Mouse (Mus musculus) embryonic facial prominence, embryonic 12.5 days (tissue): Measurements from ENCODE around the gene Uhmk1. TPM values are rescaled to one million over a fixed set of nuclear protein-coding genes. Genes with fewer than 3 reads are reported as not detected.

Experiments used
- ATAC-seq: fragments of 200-750 bp; cut with Nextera tagmentation; 2 replicates; pipeline ENCODE4 v1.8.0; 2017; ENCODE audit not compliant: insufficient number of reproducible peaks, insufficient read depth, low FRiP score, low TSS enrichment
- H3K27ac ChIP-seq: fragments of 300-500 bp; sonication (generic); 2 replicates; pipeline ENCODE4 v1.5.1; 2016; ENCODE audit warnings: mild to moderate bottlenecking
- H3K27me3 ChIP-seq: fragments of 300-500 bp; sonication (generic); 2 replicates; pipeline ENCODE4 v1.6.1; 2016; ENCODE audit warnings: mild to moderate bottlenecking, moderate library complexity
- H3K36me3 ChIP-seq: fragments of 300-500 bp; sonication (generic); 2 replicates; pipeline ENCODE4 v1.6.1; 2016; ENCODE audit warnings: mild to moderate bottlenecking
- H3K4me1 ChIP-seq: fragments of 300-500 bp; sonication (generic); 2 replicates; pipeline ENCODE4 v1.6.1; 2016
- H3K4me2 ChIP-seq: fragments of 300-500 bp; sonication (generic); replicated peaks from 2 replicates; pipeline ENCODE4 v1.6.1; 2016; ENCODE audit warnings: mild to moderate bottlenecking, moderate library complexity
- H3K4me3 ChIP-seq: fragments of 300-500 bp; sonication (generic); 2 replicates; pipeline ENCODE4 v1.5.1; 2016; ENCODE audit warnings: mild to moderate bottlenecking
- H3K9ac ChIP-seq: fragments of 300-500 bp; sonication (generic); 2 replicates; pipeline ENCODE4 v1.6.1; 2016; ENCODE audit warnings: mild to moderate bottlenecking, moderate library complexity
- H3K9me3 ChIP-seq: fragments of 300-500 bp; sonication (generic); 2 replicates; pipeline ENCODE4 v1.6.1; 2016; ENCODE audit warnings: mild to moderate bottlenecking, moderate library complexity
- WGBS: fragments of 180-500 bp; shearing (Covaris S2); methylation state at CpG from one replicate; pipeline ENCODE4 v1.1.7; 2016; 5-methylcytosine and 5-hydroxymethylcytosine counted together
- polyA plus RNA-seq: library from polyadenylated mRNA; unstranded; fragments of >200 nt; fragmentation: Nextera tagmentation; extraction: Ambion mirVana; gene quantifications from 2 replicates; pipeline ENCODE4 v1.2.1, GENCODE M21; 2016

Gene Uhmk1
- polyA plus RNA-seq, 1 experiment from 2014 or later = 9.7 TPM

DNA sequence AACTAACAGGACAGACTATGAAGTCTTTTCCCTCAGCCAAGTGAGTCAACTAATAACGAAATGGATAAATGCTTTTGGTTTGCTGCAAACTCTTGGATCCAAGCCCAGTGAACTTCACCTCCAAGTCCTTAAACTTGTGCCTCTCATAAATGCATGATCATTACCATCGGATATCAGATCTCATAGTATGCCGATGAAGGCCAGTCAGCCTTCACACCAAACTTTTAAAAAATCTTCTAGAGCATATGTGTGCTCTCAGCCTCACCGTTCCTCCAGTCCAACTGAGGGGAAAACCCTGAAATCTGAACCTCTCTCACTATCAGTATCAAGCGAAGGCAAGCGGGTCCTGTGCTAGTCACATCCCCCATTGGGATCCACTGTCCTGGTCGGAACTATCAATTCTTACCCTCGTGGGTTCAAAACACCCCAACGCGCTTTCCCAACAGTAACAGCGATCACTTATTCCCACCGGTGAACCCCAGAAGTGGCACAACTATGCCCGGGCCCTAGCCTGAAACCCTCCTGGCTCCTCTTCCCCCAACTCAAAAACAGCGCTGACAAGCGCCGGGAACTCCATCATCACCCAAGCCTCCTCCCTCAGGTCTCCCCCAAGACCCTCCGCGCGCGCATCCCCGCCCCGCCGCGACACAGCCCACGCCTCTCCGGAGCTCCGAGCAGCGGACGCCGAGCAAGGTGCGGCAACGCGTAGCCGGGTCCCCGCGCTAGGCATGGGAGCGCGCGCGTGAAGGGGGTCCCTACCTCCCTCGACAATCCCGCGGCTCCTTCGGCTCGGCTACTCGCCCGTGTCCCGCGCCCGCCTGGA lies 41.0 kb downstream of the Uhmk1 start:
- peak overlapping the region; percentile 64 for H3K4me2 ChIP-seq
- no peak; the same call in 1 of the 2 replicates for ATAC-seq
- H3K4me1 ChIP-seq = peaks cover 9% of the 10 kb centered on the region; the same call in 1 of the 2 replicates
- no peaks in the 10 kb centered on the region for H3K9me3 ChIP-seq
- no peaks in the 10 kb centered on the region for H3K36me3 ChIP-seq
- peak overlapping the region; percentile 66 for H3K9ac ChIP-seq
- peak overlapping the region; percentile 77 for H3K27ac ChIP-seq
- no peaks in the 10 kb centered on the region for H3K27me3 ChIP-seq
- H3K4me3 ChIP-seq = peak overlapping the region; percentile 71
- WGBS = under 1% methylated on average over 50 of the region's 50 CpGs

DNA sequence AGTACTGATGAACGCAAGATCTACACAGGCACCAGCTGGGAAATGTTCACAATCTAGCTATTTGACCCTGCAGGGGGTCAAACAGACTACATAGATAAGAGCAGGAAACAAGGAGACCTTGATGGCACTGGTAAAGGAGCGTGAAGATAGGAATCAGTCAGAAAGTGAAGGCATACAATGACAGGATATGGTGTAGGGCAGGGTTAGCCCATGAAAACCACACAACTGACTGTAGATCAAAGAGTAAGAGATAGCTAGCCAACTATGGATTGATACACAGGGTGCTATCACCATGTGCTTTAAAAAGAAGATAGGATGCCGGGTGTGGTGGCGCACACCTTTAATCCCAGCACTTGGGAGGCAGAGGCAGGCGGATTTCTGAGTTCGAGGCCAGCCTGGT lies 47.4 kb downstream of the Uhmk1 start:
- no peak overlapping the region for H3K4me2 ChIP-seq
- WGBS = 87% methylated on average over 6 of the region's 6 CpGs
- H3K4me3 ChIP-seq = no peak overlapping the region
- no peaks in the 10 kb centered on the region for H3K27me3 ChIP-seq
- H3K9me3 ChIP-seq = no peaks in the 10 kb centered on the region
- peaks cover 17% of the 10 kb centered on the region for H3K36me3 ChIP-seq
- H3K4me1 ChIP-seq = no peaks in the 10 kb centered on the region
- ATAC-seq = no peak
- no peak overlapping the region for H3K27ac ChIP-seq
- no peak overlapping the region for H3K9ac ChIP-seq

DNA sequence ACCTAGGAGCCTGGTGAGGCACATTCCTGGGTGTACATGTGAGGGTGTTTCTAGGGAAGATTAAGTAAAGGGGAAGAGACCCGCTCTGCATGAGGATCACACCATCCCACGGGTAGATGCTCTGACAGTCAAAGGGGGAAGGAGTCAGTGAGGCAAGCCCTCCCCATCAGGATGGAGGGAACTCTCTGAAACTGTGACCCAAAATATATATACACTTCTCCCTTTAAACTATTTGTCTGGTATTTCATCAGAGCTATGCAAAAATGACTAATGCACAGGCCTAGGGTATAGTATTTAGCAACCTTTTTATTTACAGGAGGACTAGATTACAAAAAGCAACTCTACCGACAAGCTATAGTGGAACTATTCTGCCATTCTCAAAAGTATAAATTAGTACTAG lies 50.3 kb downstream of the Uhmk1 start:
- Histone ChIP-seq H3K9ac (no peak overlapping the region), H3K4me3 (no peak overlapping the region), H3K4me1 (no peaks in the 10 kb centered on the region), H3K4me2 (no peak overlapping the region), H3K27ac (no peak overlapping the region), H3K9me3 (no peaks in the 10 kb centered on the region), H3K27me3 (no peaks in the 10 kb centered on the region), H3K36me3 (peaks cover 20% of the 10 kb centered on the region)
- no peak for ATAC-seq
- 87% methylated on average over 3 of the region's 3 CpGs for WGBS

DNA sequence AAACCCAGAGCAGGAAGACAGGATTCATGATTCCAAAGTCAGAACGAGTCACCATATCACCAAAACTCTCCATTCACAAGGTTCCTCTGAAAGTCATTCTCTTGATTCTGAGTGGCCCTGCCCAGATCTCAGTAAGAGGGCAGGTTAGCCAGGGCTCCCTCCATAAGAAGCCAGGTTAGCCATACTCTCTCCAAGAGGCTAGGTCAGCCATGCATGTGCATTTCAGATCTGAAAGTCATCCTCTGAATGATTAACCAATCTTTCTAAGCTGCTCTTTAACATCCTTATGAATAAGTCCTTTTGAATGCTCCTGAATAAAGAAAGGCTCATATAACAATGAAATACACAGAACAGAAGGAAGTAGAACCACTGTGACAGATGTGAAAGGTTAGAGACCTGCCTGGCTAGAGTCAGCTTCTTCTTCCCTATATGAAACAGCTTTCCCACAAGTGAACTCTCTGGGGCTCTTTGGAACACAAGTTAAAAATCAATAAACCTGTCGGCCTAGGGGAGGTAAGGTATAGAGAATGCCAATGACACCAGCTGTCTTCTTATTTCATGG lies 51.1 kb downstream of the Uhmk1 start:
- Histone ChIP-seq H3K4me3 (no peak overlapping the region), H3K9me3 (no peaks in the 10 kb centered on the region), H3K27me3 (no peaks in the 10 kb centered on the region), H3K4me1 (no peaks in the 10 kb centered on the region), H3K36me3 (peaks cover 20% of the 10 kb centered on the region), H3K4me2 (no peak overlapping the region), H3K9ac (no peak overlapping the region), H3K27ac (no peak overlapping the region)
- WGBS = 89% methylated on average over 2 of the region's 2 CpGs
- no peak for ATAC-seq

DNA sequence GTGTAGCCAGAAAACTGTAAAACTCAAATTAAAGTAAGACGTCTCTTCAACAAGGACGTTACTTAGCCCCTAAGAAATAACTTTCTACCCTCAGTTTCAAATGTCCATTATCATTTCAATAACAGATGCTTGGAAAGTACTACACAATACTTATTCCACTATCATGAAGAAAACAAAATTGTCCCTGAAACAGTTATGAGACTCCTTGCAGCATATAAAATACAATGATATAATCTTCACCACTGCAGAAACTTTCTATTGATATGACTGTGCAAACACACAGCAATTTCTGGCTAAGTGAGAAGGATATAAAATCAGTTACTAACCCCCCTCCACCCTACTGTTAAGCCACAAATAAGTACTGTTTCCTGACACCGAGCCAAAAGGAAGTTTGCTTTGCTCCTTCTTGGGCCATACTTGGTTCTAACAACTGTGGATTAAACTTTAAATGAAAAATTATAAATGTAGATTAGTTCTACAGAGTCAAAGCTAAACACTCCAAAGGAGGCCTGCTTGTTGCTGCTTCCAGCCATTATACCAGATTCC lies 51.7 kb downstream of the Uhmk1 start:
- Histone ChIP-seq H3K4me1 (no peaks in the 10 kb centered on the region), H3K4me3 (no peak overlapping the region), H3K36me3 (peaks cover 22% of the 10 kb centered on the region), H3K27me3 (no peaks in the 10 kb centered on the region), H3K9ac (no peak overlapping the region), H3K9me3 (no peaks in the 10 kb centered on the region), H3K4me2 (no peak overlapping the region), H3K27ac (no peak overlapping the region)
- 90% methylated on average over 3 of the region's 3 CpGs for WGBS
- no peak for ATAC-seq

DNA sequence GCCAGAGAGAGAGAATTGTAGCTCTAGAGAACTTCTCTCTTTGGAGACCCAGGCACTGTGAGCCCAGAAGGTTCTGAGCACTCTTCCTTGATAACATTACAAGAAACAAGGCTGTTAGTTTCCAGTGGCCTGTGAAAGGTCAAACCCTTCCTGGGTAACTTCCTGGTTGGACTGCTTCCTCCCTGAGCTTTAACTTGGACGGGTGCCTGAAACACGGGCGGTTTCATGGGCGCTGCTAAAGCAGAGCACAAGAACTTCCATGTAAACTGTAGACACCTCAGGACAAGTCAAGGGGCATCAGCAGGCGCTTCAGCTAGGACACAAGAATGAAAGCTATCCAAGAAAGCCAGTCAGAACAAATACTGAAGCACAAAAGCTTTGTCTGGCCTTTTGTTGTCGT lies 53.3 kb downstream of the Uhmk1 start:
- ATAC-seq = no peak
- 87% methylated on average over 6 of the region's 6 CpGs for WGBS
- no peaks in the 10 kb centered on the region for H3K9me3 ChIP-seq
- H3K36me3 ChIP-seq = peaks cover 32% of the 10 kb centered on the region
- H3K27ac ChIP-seq = no peak overlapping the region
- no peak overlapping the region for H3K4me3 ChIP-seq
- no peaks in the 10 kb centered on the region for H3K4me1 ChIP-seq
- no peak overlapping the region for H3K4me2 ChIP-seq
- no peaks in the 10 kb centered on the region for H3K27me3 ChIP-seq
- H3K9ac ChIP-seq = no peak overlapping the region

DNA sequence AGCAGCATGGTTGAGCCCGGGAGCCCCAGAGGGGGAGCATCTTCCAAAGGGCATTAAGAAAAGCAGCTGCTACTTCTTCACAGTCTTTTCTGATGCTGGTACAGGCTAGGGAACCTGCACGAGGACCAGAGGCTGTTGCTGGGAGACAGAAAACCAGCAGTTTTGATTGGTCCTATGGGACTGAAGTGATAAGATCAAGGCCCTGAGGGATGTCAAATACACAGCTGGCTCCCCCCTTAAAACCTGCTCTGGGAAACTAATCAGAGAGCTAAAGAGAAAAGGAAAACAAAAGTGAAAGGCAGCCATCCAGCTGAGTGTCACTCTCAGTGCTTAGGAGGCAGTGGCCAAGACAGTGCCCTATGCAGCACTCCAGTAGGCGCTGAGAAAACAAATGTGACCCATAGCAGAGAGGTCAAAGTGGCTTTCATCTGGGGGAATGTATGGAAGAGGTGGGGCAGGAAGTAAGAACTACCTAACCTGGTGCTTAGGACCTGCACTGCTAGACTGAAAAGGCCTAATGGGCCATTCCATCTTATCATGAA lies 54.7 kb downstream of the Uhmk1 start:
- Histone ChIP-seq H3K4me2 (no peak overlapping the region), H3K9ac (no peak overlapping the region), H3K36me3 (peaks cover 19% of the 10 kb centered on the region), H3K4me3 (no peak overlapping the region), H3K27me3 (no peaks in the 10 kb centered on the region), H3K27ac (no peak overlapping the region), H3K9me3 (no peaks in the 10 kb centered on the region), H3K4me1 (no peaks in the 10 kb centered on the region)
- no peak for ATAC-seq
- 60% methylated on average over 3 of the region's 3 CpGs for WGBS

DNA sequence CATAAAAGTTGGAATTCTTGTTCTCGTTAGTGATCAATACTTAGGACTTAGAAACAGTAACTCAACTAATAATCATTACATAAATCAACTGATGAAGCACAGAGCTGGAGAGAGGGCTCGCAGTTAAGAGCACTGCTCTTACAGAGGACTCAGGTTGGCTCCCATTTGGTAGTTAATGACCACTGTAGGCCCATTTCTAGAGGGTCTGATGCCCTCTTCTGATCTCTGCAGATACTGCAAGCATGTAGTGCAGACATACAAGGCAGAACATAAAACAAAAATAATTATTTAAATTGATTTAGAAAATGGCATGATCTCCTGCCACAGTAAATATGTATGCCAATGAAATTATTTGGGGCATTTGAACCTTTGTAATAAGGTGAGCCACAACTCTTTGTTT lies 55.5 kb downstream of the Uhmk1 start:
- no peak overlapping the region for H3K4me3 ChIP-seq
- no peak for ATAC-seq
- no peak overlapping the region for H3K4me2 ChIP-seq
- no peak overlapping the region for H3K27ac ChIP-seq
- no peaks in the 10 kb centered on the region for H3K9me3 ChIP-seq
- H3K4me1 ChIP-seq = no peaks in the 10 kb centered on the region
- H3K27me3 ChIP-seq = no peaks in the 10 kb centered on the region
- no peak overlapping the region for H3K9ac ChIP-seq
- 86% methylated on average over 2 of the region's 2 CpGs for WGBS
- H3K36me3 ChIP-seq = peaks cover 15% of the 10 kb centered on the region; the same call in 1 of the 2 replicates

DNA sequence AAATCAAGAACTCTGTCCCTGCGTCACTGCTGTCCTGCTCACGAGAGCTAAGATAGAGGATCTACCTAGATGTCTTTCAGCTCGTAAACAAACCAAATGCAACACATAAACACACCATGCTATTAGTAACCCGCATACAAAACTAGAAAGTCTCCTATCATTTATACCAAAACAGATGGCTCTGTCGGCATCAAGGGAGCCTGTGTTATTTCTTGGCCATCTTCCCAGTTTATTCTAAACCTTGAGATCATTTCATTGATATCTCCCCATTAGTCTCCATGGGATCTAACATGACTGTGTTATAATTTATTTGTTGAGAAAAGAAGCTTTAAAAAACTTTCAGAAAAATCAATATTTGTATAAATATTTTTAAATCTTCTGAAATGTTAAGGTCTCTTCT lies 59.4 kb downstream of the Uhmk1 start:
- H3K4me1 ChIP-seq = no peaks in the 10 kb centered on the region
- WGBS = 89% methylated on average over 5 of the region's 5 CpGs
- no peak overlapping the region for H3K4me2 ChIP-seq
- no peak overlapping the region for H3K9ac ChIP-seq
- ATAC-seq = no peak
- H3K27ac ChIP-seq = no peak overlapping the region
- H3K36me3 ChIP-seq = peaks cover 11% of the 10 kb centered on the region; the same call in 1 of the 2 replicates
- H3K27me3 ChIP-seq = no peaks in the 10 kb centered on the region
- H3K4me3 ChIP-seq = no peak overlapping the region
- no peaks in the 10 kb centered on the region for H3K9me3 ChIP-seq

DNA sequence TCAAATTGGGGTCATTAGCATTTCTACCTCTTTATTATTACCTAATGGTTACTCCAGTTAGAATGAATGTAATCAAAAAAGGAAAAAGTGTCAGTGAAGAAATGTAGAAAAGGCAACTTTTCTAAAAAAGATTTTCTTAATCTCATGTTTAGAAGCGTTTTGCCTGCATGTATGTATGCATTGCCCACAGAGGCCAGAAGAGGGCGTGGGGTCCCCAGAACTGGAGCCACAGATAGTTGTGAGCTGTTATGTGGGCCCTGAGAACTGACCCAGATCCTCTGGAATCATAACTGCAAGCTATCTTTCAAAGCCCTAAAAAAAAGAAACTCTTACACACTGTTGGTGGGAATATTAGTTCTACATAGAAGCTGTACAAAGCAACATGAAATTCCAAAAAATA lies 59.9 kb downstream of the Uhmk1 start:
- H3K9me3 ChIP-seq = no peaks in the 10 kb centered on the region
- H3K9ac ChIP-seq = no peak overlapping the region
- H3K4me3 ChIP-seq = no peak overlapping the region
- H3K27me3 ChIP-seq = no peaks in the 10 kb centered on the region
- peaks cover 11% of the 10 kb centered on the region; the same call in 1 of the 2 replicates for H3K36me3 ChIP-seq
- no peak overlapping the region for H3K27ac ChIP-seq
- 76% methylated on average over 2 of the region's 2 CpGs for WGBS
- no peak overlapping the region for H3K4me2 ChIP-seq
- ATAC-seq = no peak
- no peaks in the 10 kb centered on the region for H3K4me1 ChIP-seq

DNA sequence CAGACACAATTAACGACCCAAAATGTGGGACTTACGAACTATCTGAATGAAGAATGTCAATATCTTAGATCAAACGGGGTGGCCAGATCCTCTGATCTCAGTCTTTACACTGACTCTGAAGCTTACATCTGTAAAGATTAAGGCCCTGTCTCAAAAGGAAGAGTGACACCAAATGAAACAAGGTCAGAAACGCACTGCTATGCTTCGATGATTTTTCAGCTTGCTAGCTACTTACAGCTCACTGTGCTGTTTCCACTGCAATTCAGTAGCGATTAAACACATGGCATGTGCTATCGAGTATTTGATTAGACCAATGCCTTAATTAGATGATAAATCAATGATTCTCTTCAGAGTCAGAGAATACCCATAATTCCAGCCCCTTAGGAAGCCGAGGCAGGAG lies 61.2 kb downstream of the Uhmk1 start:
- H3K4me3 ChIP-seq = no peak overlapping the region
- no peak for ATAC-seq
- H3K27ac ChIP-seq = no peak overlapping the region
- no peaks in the 10 kb centered on the region for H3K4me1 ChIP-seq
- peaks cover 15% of the 10 kb centered on the region for H3K36me3 ChIP-seq
- no peaks in the 10 kb centered on the region for H3K9me3 ChIP-seq
- no peaks in the 10 kb centered on the region for H3K27me3 ChIP-seq
- H3K9ac ChIP-seq = no peak overlapping the region
- no peak overlapping the region for H3K4me2 ChIP-seq
- WGBS = 89% methylated on average over 8 of the region's 8 CpGs

DNA sequence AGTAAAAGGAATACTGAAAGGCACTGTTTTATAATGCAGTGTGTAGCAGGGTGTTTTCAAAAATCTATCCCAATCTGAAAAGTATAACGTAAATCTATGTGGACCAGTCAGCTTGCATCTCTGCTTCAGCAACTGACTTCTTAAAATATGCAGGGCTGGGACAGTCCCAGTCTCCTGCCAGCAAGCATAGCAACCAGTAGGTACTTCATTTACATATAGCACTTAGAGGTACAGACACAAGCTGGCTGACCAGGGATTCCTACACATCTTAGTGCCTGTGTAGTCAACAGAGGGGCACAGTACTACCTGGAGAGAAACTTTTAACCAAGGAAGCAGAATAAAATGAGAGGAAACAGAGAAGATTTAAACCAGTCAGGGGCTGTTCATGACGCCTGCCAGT lies 62.6 kb downstream of the Uhmk1 start:
- Histone ChIP-seq H3K4me3 (no peak overlapping the region), H3K27me3 (no peaks in the 10 kb centered on the region), H3K27ac (no peak overlapping the region), H3K9ac (no peak overlapping the region), H3K4me2 (no peak overlapping the region), H3K9me3 (no peaks in the 10 kb centered on the region), H3K4me1 (no peaks in the 10 kb centered on the region), H3K36me3 (peaks cover 15% of the 10 kb centered on the region)
- WGBS = 92% methylated on average over 2 of the region's 2 CpGs
- no peak for ATAC-seq
